Mouse (Mus musculus): Measurements from ENCODE around the gene Bmpr1b. TPM values are rescaled to one million over a fixed set of nuclear protein-coding genes. Genes with fewer than 3 reads are reported as not detected.

The Bmpr1b gene
- polyA plus RNA-seq, 1 experiment, result 0.05 TPM

DNA sequence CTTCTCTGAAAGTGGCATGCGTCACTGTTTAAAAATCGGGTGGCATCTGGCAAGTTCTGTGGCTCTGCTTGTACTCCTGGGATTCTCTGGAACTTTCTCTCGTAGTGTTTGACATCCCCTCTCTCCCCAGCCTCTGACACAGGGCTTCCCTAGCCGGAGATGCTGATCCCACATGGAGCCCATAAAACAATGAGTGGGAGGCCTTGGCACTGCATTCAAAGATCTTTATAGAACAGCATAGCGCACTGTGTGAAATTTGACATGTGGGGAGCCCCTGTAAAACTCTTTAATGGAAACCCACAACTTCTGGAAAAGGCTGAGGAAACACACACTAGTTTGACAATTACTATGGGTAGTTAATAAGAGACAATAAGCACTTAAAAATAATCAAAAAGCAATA, 126.2 kb downstream of the Bmpr1b start:
- TF ChIP-seq POLR2A (IDR thresholded peaks at IDR 0.05; ENCODE audit: control insufficient read depth, extremely low read depth, insufficient read depth, low read length, poor library complexity), result no peak
- TF ChIP-seq CTCF (IDR thresholded peaks at IDR 0.05; ENCODE audit: borderline replicate concordance, control insufficient read depth, extremely low read depth, insufficient read depth, low read length, poor library complexity), result no peak
- H3K4me1 ChIP-seq (replicated peaks; ENCODE audit: control insufficient read depth, insufficient read depth, low read length), result no peaks in the 10 kb centered on the region
- H3K36me3 ChIP-seq (ENCODE audit: control insufficient read depth, insufficient read depth, low read length), result no peaks in the 10 kb centered on the region
- 96% methylated on average over 5 of the region's 5 CpGs for WGBS
- H3K4me3 ChIP-seq (ENCODE audit: control insufficient read depth, insufficient read depth, low read length), result no peak overlapping the region
- H3K27ac ChIP-seq (ENCODE audit: control insufficient read depth, insufficient read depth, low read length), result no peak overlapping the region
- DNase-seq, result no peak
- H3K27me3 ChIP-seq (ENCODE audit: control insufficient read depth, insufficient read depth, low read length), result no peaks in the 10 kb centered on the region

DNA sequence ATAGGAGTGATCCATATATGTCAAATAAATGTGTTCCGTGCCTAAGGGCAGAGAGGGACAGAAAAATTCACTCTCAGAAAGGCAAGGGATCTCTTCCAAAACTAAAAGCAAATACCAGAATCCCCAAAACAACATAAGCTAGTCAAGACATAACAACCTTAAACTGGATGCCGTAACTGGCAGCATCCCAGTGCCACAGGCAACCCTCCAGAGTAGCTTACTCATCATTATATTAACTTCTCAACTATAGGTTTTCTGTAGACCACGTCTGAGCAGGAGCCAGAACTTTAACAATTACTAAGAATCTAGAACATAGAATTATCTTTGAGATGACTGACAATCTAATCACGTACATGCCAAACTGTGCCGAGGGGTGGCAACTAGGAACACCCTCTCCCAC, 128.9 kb downstream of the Bmpr1b start:
- DNase-seq, result no peak
- 92% methylated on average over 5 of the region's 5 CpGs for WGBS

DNA sequence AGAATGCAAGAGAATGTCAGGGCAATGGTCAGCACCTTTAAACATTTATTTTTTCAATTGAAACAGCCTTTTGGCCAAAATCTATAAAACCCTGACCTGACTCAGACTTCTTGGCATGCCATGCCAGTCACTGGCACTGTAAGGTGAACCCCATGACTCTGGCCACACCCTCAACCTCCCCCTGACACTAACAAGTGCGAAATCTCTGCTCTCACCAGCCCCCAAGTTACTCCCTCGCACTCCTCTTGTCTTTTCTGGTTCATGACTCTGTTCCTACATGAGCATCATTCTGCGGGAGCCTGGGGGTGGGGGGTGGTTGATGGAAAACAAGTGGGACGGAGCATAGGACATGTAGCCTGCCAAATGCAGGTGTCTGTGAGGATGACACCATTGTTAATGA, 135.1 kb downstream of the Bmpr1b start:
- H3K27me3 ChIP-seq (ENCODE audit: control insufficient read depth, insufficient read depth, low read length), result no peaks in the 10 kb centered on the region
- 88% methylated on average over 4 of the region's 4 CpGs for WGBS
- DNase-seq, result no peak
- TF ChIP-seq POLR2A (IDR thresholded peaks at IDR 0.05; ENCODE audit: control insufficient read depth, extremely low read depth, insufficient read depth, low read length, poor library complexity), result no peak
- no peak for TF ChIP-seq CTCF (IDR thresholded peaks at IDR 0.05; ENCODE audit: borderline replicate concordance, control insufficient read depth, extremely low read depth, insufficient read depth, low read length, poor library complexity)
- H3K36me3 ChIP-seq (ENCODE audit: control insufficient read depth, insufficient read depth, low read length), result no peaks in the 10 kb centered on the region
- H3K4me1 ChIP-seq (replicated peaks; ENCODE audit: control insufficient read depth, insufficient read depth, low read length), result no peaks in the 10 kb centered on the region
- H3K4me3 ChIP-seq (ENCODE audit: control insufficient read depth, insufficient read depth, low read length), result no peak overlapping the region
- no peak overlapping the region for H3K27ac ChIP-seq (ENCODE audit: control insufficient read depth, insufficient read depth, low read length)

More for the DNA sequence above, 128.9 kb downstream of the Bmpr1b start:
- Histone ChIP-seq H3K27ac (ENCODE audit: control insufficient read depth, insufficient read depth, low read length) (no peak overlapping the region), H3K27me3 (ENCODE audit: control insufficient read depth, insufficient read depth, low read length) (no peaks in the 10 kb centered on the region), H3K4me1 (replicated peaks; ENCODE audit: control insufficient read depth, insufficient read depth, low read length) (no peaks in the 10 kb centered on the region), H3K36me3 (ENCODE audit: control insufficient read depth, insufficient read depth, low read length) (no peaks in the 10 kb centered on the region), H3K4me3 (ENCODE audit: control insufficient read depth, insufficient read depth, low read length) (no peak overlapping the region)
- no peak for TF ChIP-seq CTCF (IDR thresholded peaks at IDR 0.05; ENCODE audit: borderline replicate concordance, control insufficient read depth, extremely low read depth, insufficient read depth, low read length, poor library complexity)
- TF ChIP-seq POLR2A (IDR thresholded peaks at IDR 0.05; ENCODE audit: control insufficient read depth, extremely low read depth, insufficient read depth, low read length, poor library complexity), result no peak

DNA sequence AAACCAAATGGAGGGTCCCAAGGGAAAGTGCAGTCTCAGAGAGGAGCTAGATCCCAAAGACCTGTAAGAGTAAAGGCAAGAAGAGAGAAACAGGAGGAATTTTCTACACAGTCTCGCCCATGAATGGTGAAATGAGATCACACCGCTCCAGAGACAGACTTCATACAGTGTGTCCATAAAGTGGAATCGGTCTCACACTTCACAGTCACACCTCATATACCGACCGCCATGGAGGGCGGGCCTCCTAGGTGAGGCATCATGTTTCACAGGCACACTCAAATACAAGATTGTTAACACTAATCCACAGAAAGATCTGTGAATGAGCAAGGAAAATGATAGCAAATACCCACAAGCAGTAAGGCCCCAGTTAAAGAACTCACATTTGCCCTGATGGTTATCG, 149.5 kb downstream of the Bmpr1b start:
- no peaks in the 10 kb centered on the region for H3K27me3 ChIP-seq (ENCODE audit: control insufficient read depth, insufficient read depth, low read length)
- H3K4me1 ChIP-seq (replicated peaks; ENCODE audit: control insufficient read depth, insufficient read depth, low read length), result no peaks in the 10 kb centered on the region
- H3K4me3 ChIP-seq (ENCODE audit: control insufficient read depth, insufficient read depth, low read length), result no peak overlapping the region
- H3K36me3 ChIP-seq (ENCODE audit: control insufficient read depth, insufficient read depth, low read length), result no peaks in the 10 kb centered on the region
- H3K27ac ChIP-seq (ENCODE audit: control insufficient read depth, insufficient read depth, low read length), result no peak overlapping the region
- WGBS, result 95% methylated on average over 7 of the region's 7 CpGs
- DNase-seq, result no peak
- TF ChIP-seq CTCF (IDR thresholded peaks at IDR 0.05; ENCODE audit: borderline replicate concordance, control insufficient read depth, extremely low read depth, insufficient read depth, low read length, poor library complexity) (no peak), POLR2A (IDR thresholded peaks at IDR 0.05; ENCODE audit: control insufficient read depth, extremely low read depth, insufficient read depth, low read length, poor library complexity) (no peak)

DNA sequence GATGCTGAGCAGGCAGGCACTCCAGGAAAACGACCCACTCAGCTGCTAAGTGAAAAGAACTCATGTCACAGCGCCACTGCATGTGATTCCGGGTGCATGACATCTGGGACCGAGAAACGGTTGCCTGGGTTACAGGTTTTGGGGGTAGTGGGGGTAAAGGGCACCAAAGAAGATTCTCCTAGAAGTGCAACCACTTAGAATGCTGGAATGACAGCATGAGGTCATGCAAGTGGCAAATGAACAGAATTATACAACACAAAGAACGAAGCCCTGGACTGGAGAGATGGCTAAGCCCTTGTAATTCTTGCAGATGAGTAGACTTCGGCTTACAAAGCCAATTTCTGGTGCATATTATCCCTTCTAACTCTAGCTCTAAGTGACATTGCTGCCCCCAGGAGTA, 184.7 kb downstream of the Bmpr1b start:
- no peak for TF ChIP-seq POLR2A (IDR thresholded peaks at IDR 0.05; ENCODE audit: control insufficient read depth, extremely low read depth, insufficient read depth, low read length, poor library complexity)
- TF ChIP-seq CTCF (IDR thresholded peaks at IDR 0.05; ENCODE audit: borderline replicate concordance, control insufficient read depth, extremely low read depth, insufficient read depth, low read length, poor library complexity), result no peak
- 89% methylated on average over 7 of the region's 7 CpGs for WGBS

DNA sequence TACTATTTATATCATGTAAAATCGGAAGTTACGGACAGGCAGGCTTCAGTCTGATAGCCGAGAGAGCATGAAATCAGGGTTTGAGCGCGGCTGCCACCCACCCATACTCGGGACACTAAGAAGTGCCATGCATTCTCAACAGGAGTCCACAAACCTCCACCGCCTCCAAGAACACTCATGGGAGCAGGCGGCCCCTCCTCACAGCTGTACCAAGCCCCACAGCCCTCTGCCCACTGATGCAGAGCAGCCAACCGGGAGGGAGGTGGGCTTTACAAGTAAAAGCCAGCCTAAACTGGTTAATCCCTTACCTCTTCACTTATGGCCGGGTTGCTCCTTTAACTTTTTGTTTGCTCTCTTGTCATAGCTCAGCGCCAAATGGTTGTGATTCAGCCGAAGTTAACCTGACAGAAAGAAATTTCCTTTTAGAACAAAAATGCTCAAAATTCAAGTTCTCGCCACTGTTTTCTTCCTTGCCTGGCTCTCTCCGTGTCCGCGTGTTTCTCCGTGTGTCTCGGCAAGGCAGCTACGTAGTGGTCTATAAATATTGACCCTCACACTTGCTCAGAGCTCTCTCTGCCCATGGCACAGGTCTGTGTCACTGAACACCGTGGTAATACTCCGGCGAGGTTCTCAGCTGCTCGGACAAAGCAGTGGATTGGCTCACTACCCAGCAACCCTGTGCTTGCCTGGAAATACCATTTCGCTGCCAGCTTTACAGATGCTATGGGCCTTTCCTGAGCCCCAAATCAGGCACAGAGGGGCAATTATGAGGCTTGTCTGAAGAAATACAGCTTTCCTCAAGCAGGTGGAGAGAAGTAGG, 187.4 kb downstream of the Bmpr1b start:
- Histone ChIP-seq H3K36me3 (ENCODE audit: control insufficient read depth, insufficient read depth, low read length) (no peaks in the 10 kb centered on the region), H3K27me3 (ENCODE audit: control insufficient read depth, insufficient read depth, low read length) (no peaks in the 10 kb centered on the region), H3K27ac (ENCODE audit: control insufficient read depth, insufficient read depth, low read length) (no peak overlapping the region), H3K4me3 (ENCODE audit: control insufficient read depth, insufficient read depth, low read length) (no peak overlapping the region), H3K4me1 (replicated peaks; ENCODE audit: control insufficient read depth, insufficient read depth, low read length) (no peaks in the 10 kb centered on the region)
- DNase-seq, result no peak
- no peak for TF ChIP-seq POLR2A (IDR thresholded peaks at IDR 0.05; ENCODE audit: control insufficient read depth, extremely low read depth, insufficient read depth, low read length, poor library complexity)
- 95% methylated on average over 24 of the region's 24 CpGs for WGBS

More for the DNA sequence above, 184.7 kb downstream of the Bmpr1b start:
- no peak for DNase-seq
- H3K27me3 ChIP-seq (ENCODE audit: control insufficient read depth, insufficient read depth, low read length), result no peaks in the 10 kb centered on the region
- no peak overlapping the region for H3K4me3 ChIP-seq (ENCODE audit: control insufficient read depth, insufficient read depth, low read length)
- no peak overlapping the region for H3K27ac ChIP-seq (ENCODE audit: control insufficient read depth, insufficient read depth, low read length)
- H3K36me3 ChIP-seq (ENCODE audit: control insufficient read depth, insufficient read depth, low read length), result no peaks in the 10 kb centered on the region
- H3K4me1 ChIP-seq (replicated peaks; ENCODE audit: control insufficient read depth, insufficient read depth, low read length), result no peaks in the 10 kb centered on the region

DNA sequence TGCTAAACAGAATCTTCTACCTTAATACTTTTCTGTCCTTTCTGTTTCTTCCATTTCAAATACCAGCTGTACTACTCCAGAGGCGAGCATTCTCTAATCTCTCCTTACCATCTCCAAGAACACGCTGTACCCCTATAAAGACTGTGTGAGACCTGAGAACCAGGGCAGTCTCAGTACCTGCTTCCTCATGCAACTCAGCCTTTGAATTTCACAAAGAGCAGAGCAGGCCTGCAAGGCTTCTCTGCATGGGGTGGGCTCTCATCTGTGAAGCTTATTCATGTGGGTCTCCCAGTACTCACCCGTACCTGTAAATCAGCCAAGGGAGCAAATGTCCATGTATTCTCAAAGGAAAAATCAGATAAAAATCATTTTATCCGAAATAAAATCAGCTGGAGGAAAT, 203.0 kb downstream of the Bmpr1b start:
- no peaks in the 10 kb centered on the region for H3K4me1 ChIP-seq (replicated peaks; ENCODE audit: control insufficient read depth, insufficient read depth, low read length)
- H3K27me3 ChIP-seq (ENCODE audit: control insufficient read depth, insufficient read depth, low read length), result no peaks in the 10 kb centered on the region
- TF ChIP-seq CTCF (IDR thresholded peaks at IDR 0.05; ENCODE audit: borderline replicate concordance, control insufficient read depth, extremely low read depth, insufficient read depth, low read length, poor library complexity) (no peak), POLR2A (IDR thresholded peaks at IDR 0.05; ENCODE audit: control insufficient read depth, extremely low read depth, insufficient read depth, low read length, poor library complexity) (no peak)
- H3K4me3 ChIP-seq (ENCODE audit: control insufficient read depth, insufficient read depth, low read length), result no peak overlapping the region
- DNase-seq, result no peak
- no peak overlapping the region for H3K27ac ChIP-seq (ENCODE audit: control insufficient read depth, insufficient read depth, low read length)
- 87% methylated on average over 4 of the region's 4 CpGs for WGBS
- H3K36me3 ChIP-seq (ENCODE audit: control insufficient read depth, insufficient read depth, low read length), result no peaks in the 10 kb centered on the region
